8 mouse cellular contexts compared by ENCODE assay signal in genomic region chr8:47533344-47534125, GRCm38 (mm10). TPM values are rescaled to one million over a fixed set of nuclear protein-coding genes. Genes with fewer than 3 reads are reported as not detected.
DNase-seq lines count a peak whose midpoint lies in the region; ATAC-seq lines count a peak whose summit lies in the region.

TSS of gene Trappc11 (minus strand) at chr8:47533470.
TSS of gene Rwdd4a (plus strand) at chr8:47533664.

- H3K4me2 ChIP-seq in hindbrain, embryonic 11.5 days (replicated peaks; ENCODE audit: low read depth, low read length): peak within 1 kb of the TSS; percentile 85

- H3K36me3 ChIP-seq in hindbrain, embryonic 11.5 days (ENCODE audit: control insufficient read depth, insufficient read depth, low read length): no peaks in the 10 kb centered on the region

- peak within 1 kb of the TSS; percentile 73 for H3K9ac ChIP-seq in hindbrain, embryonic 11.5 days (ENCODE audit: low read depth, low read length)

- H3K4me3 ChIP-seq in hindbrain, embryonic 11.5 days (ENCODE audit: low read depth, low read length): peak within 1 kb of the TSS; percentile 75

- peak; percentile 99 for DNase-seq in Muller cell, postnatal 12 days (ENCODE audit: inconsistent ontology term)
- peak; percentile 98 for DNase-seq in cerebellum, adult 9-11 months
- DNase-seq in frontal cortex, adult 2 months (ENCODE audit: extremely low spot score in 1 of 2, low spot score in 1 of 2): peak; percentile 98 to 99
- peak; percentile 97 for DNase-seq in hindbrain, embryonic 11.5 days (ENCODE audit: low spot score)
- peak; percentile 94 to 97 for DNase-seq in layer of hippocampus, postnatal 10 days (ENCODE audit: low spot score in 2 of 2)
- DNase-seq in lung, postnatal 10 days: peak; percentile 98
- DNase-seq in ovary, postnatal 36 days (ENCODE audit: low spot score): peak; percentile 90
- DNase-seq in thymus, postnatal 25 days: peak; percentile 90

- no peaks in the 10 kb centered on the region for H3K4me1 ChIP-seq in hindbrain, embryonic 11.5 days (replicated peaks; ENCODE audit: control insufficient read depth, insufficient read depth, low read length)

- WGBS in hindbrain, embryonic 11.5 days: under 1% methylated on average over 63 of the region's 65 CpGs

- H3K9me3 ChIP-seq in hindbrain, embryonic 11.5 days (ENCODE audit: control insufficient read depth, low read length): no peaks in the 10 kb centered on the region

- peak within 1 kb of the TSS; percentile 72 for H3K27ac ChIP-seq in hindbrain, embryonic 11.5 days (ENCODE audit: low read depth, low read length)

- ATAC-seq in hindbrain, embryonic 11.5 days (ENCODE audit: low FRiP score): peak; percentile 100

- H3K27me3 ChIP-seq in hindbrain, embryonic 11.5 days (ENCODE audit: control insufficient read depth, insufficient read depth, low read length): no peaks in the 10 kb centered on the region

RNA-seq across cellular contexts. Expression of gene Trappc11, which starts in this region (rescaled TPM):
- 40.8 and 43.5 TPM in 2 replicates for polyA plus RNA-seq in frontal cortex, adult 2 months (2012; rRNA removed)
- polyA plus RNA-seq in hindbrain, embryonic 11.5 days (2014; fragmentation: Nextera tagmentation; extraction: Ambion mirVana): 44.5 and 49.7 TPM in 2 replicates
- 10 to 100 TPM; 49.7 to 50.2 TPM for total RNA-seq in layer of hippocampus, postnatal 10 days (2021)

RNA-seq across cellular contexts. Expression of gene Rwdd4a, which starts in this region (rescaled TPM):
- polyA plus RNA-seq in frontal cortex, adult 2 months (2012; rRNA removed): 22.3 TPM in 2 replicates
- polyA plus RNA-seq in hindbrain, embryonic 11.5 days (2014; fragmentation: Nextera tagmentation; extraction: Ambion mirVana): 56.8 and 57.8 TPM in 2 replicates
- total RNA-seq in layer of hippocampus, postnatal 10 days (2021): 10 to 100 TPM; 28.5 to 32.6 TPM

Comparison
In these comparisons a context has a peak if more than half of its experiments do, and no peak if none do; other contexts are left out.
1. Peak in every context shown above with its lines: DNase-seq, ATAC-seq, H3K4me3 ChIP-seq and H3K27ac ChIP-seq.